Mouse (Mus musculus): Measurements from ENCODE around the gene Ifna5. TPM values are rescaled to one million over a fixed set of nuclear protein-coding genes. Genes with fewer than 3 reads are reported as not detected.
A peak's percentile ranks its signal among the peaks of the same experiment; 100 is the strongest.

The Ifna5 gene
- polyA plus RNA-seq, 1 experiment from 2014 or later, result not detected

DNA sequence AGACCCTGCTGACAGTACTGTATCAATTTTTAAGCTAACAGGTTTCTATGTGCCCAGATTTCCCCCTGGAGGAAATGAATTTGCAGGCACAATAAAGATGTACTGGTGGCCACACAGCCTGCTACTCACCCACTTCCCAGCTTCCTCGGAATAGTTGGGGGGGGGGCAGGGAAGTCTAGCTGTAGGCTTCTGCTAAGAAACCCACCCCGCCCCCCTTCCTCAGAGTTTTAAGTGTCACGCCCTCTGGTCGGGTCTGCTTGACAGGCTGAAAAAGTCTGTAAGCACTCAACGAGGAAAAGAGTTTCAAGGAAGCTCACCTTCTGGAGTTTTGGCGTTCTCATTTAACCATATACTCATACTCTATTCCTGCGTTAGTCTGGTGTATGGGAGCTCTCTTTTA lies 28.0 kb downstream of the Ifna5 start:
- Histone ChIP-seq H3K27me3 (ENCODE audit: insufficient read depth, low read length) (peaks cover 4% of the 10 kb centered on the region; the same call in 1 of the 2 replicates), H3K9me3 (replicated peaks; ENCODE audit: low read length) (no peaks in the 10 kb centered on the region), H3K36me3 (ENCODE audit: insufficient read depth, low read length) (no peaks in the 10 kb centered on the region), H3K4me1 (replicated peaks; ENCODE audit: insufficient read depth, low read length) (no peaks in the 10 kb centered on the region), H3K9ac (ENCODE audit: low read depth, low read length) (no peak overlapping the region), H3K4me3 (replicated peaks; ENCODE audit: low read depth, low read length) (no peak overlapping the region), H3K4me2 (ENCODE audit: low read length) (peak overlapping the region; percentile 13; the same call in 1 of the 2 replicates), H3K27ac (no peak overlapping the region)
- no peak for ATAC-seq (replicated peaks; ENCODE audit: low FRiP score, low read depth)
- no peak for TF ChIP-seq CTCF (IDR thresholded peaks at IDR 0.05; ENCODE audit: low read depth)
- no peak for DNase-seq (ENCODE audit: low spot score)
- WGBS, result 8% methylated on average over 7 of the region's 7 CpGs

GRCm38 (mm10) chr4:88864599-88864998 lies 29.3 kb downstream of the Ifna5 start:
- Histone ChIP-seq H3K4me1 (replicated peaks; ENCODE audit: insufficient read depth, low read length) (no peaks in the 10 kb centered on the region), H3K9me3 (replicated peaks; ENCODE audit: low read length) (no peaks in the 10 kb centered on the region)
- WGBS, result 62% methylated on average over 9 of the region's 9 CpGs

GRCm38 (mm10) chr4:88865011-88865569 lies 29.8 kb downstream of the Ifna5 start:
- 44% methylated on average over 6 of the region's 6 CpGs for WGBS

More at GRCm38 (mm10) chr4:88864599-88864998, 29.3 kb downstream of the Ifna5 start:
- Histone ChIP-seq H3K9ac (ENCODE audit: low read depth, low read length) (no peak overlapping the region), H3K27me3 (ENCODE audit: insufficient read depth, low read length) (peaks cover 4% of the 10 kb centered on the region; the same call in 1 of the 2 replicates), H3K4me3 (replicated peaks; ENCODE audit: low read depth, low read length) (no peak overlapping the region), H3K27ac (no peak overlapping the region), H3K36me3 (ENCODE audit: insufficient read depth, low read length) (no peaks in the 10 kb centered on the region), H3K4me2 (ENCODE audit: low read length) (no peak overlapping the region)
- ATAC-seq (replicated peaks; ENCODE audit: low FRiP score, low read depth) (no peak), DNase-seq (ENCODE audit: low spot score) (no peak)
- TF ChIP-seq CTCF (IDR thresholded peaks at IDR 0.05; ENCODE audit: low read depth), result no peak

GRCm38 (mm10) chr4:88867366-88867925 lies 32.1 kb downstream of the Ifna5 start:
- peak; percentile 85 for DNase-seq (ENCODE audit: low spot score)
- Histone ChIP-seq H3K4me1 (replicated peaks; ENCODE audit: insufficient read depth, low read length) (no peaks in the 10 kb centered on the region), H3K27ac (no peak overlapping the region), H3K27me3 (ENCODE audit: insufficient read depth, low read length) (peaks cover 4% of the 10 kb centered on the region; the same call in 1 of the 2 replicates), H3K4me3 (replicated peaks; ENCODE audit: low read depth, low read length) (peak overlapping the region; percentile 55; the same call in 1 of the 2 replicates), H3K36me3 (ENCODE audit: insufficient read depth, low read length) (no peaks in the 10 kb centered on the region), H3K9ac (ENCODE audit: low read depth, low read length) (peak overlapping the region; percentile 58; the same call in 1 of the 2 replicates), H3K4me2 (ENCODE audit: low read length) (peak overlapping the region; percentile 88), H3K9me3 (replicated peaks; ENCODE audit: low read length) (no peaks in the 10 kb centered on the region)
- ATAC-seq (replicated peaks; ENCODE audit: low FRiP score, low read depth), result peak; percentile 66
- peak; percentile 91 for TF ChIP-seq CTCF (IDR thresholded peaks at IDR 0.05; ENCODE audit: low read depth)
- WGBS, result 5% methylated on average over 8 of the region's 8 CpGs

More at GRCm38 (mm10) chr4:88865011-88865569, 29.8 kb downstream of the Ifna5 start:
- no peak overlapping the region for H3K27ac ChIP-seq
- TF ChIP-seq CTCF (IDR thresholded peaks at IDR 0.05; ENCODE audit: low read depth), result no peak
- H3K4me3 ChIP-seq (replicated peaks; ENCODE audit: low read depth, low read length), result no peak overlapping the region
- no peak overlapping the region for H3K9ac ChIP-seq (ENCODE audit: low read depth, low read length)
- no peak for ATAC-seq (replicated peaks; ENCODE audit: low FRiP score, low read depth)
- H3K27me3 ChIP-seq (ENCODE audit: insufficient read depth, low read length), result peaks cover 4% of the 10 kb centered on the region; the same call in 1 of the 2 replicates
- no peak overlapping the region for H3K4me2 ChIP-seq (ENCODE audit: low read length)
- no peak for DNase-seq (ENCODE audit: low spot score)
- no peaks in the 10 kb centered on the region for H3K36me3 ChIP-seq (ENCODE audit: insufficient read depth, low read length)
- no peaks in the 10 kb centered on the region for H3K9me3 ChIP-seq (replicated peaks; ENCODE audit: low read length)
- no peaks in the 10 kb centered on the region for H3K4me1 ChIP-seq (replicated peaks; ENCODE audit: insufficient read depth, low read length)

- H3K27ac ChIP-seq, result no peak overlapping the region
- DNase-seq (ENCODE audit: low spot score), result peak; percentile 50
- TF ChIP-seq CTCF (IDR thresholded peaks at IDR 0.05; ENCODE audit: low read depth), result no peak
- H3K9me3 ChIP-seq (replicated peaks; ENCODE audit: low read length), result no peaks in the 10 kb centered on the region
- no peaks in the 10 kb centered on the region for H3K36me3 ChIP-seq (ENCODE audit: insufficient read depth, low read length)
- peaks cover 4% of the 10 kb centered on the region; the same call in 1 of the 2 replicates for H3K27me3 ChIP-seq (ENCODE audit: insufficient read depth, low read length)
- peak overlapping the region; percentile 88 for H3K4me2 ChIP-seq (ENCODE audit: low read length)
- WGBS, result 8% methylated on average over 30 of the region's 31 CpGs
- H3K4me3 ChIP-seq (replicated peaks; ENCODE audit: low read depth, low read length), result peak overlapping the region; percentile 55
- peak overlapping the region; percentile 58; the same call in 1 of the 2 replicates for H3K9ac ChIP-seq (ENCODE audit: low read depth, low read length)
- H3K4me1 ChIP-seq (replicated peaks; ENCODE audit: insufficient read depth, low read length), result no peaks in the 10 kb centered on the region
- ATAC-seq (replicated peaks; ENCODE audit: low FRiP score, low read depth), result peak; percentile 52
These were observed 32.9 kb downstream of the Ifna5 start for GRCm38 (mm10) chr4:88867926-88868911.

- DNase-seq (ENCODE audit: low spot score) (peak; percentile 67), ATAC-seq (replicated peaks; ENCODE audit: low FRiP score, low read depth) (no peak)
- no peaks in the 10 kb centered on the region for H3K4me1 ChIP-seq (replicated peaks; ENCODE audit: insufficient read depth, low read length)
- no peaks in the 10 kb centered on the region for H3K27me3 ChIP-seq (ENCODE audit: insufficient read depth, low read length)
- no peaks in the 10 kb centered on the region for H3K36me3 ChIP-seq (ENCODE audit: insufficient read depth, low read length)
- H3K9ac ChIP-seq (ENCODE audit: low read depth, low read length), result no peak overlapping the region
- no peaks in the 10 kb centered on the region for H3K9me3 ChIP-seq (replicated peaks; ENCODE audit: low read length)
- no peak overlapping the region for H3K27ac ChIP-seq
- peak; percentile 79 for TF ChIP-seq CTCF (IDR thresholded peaks at IDR 0.05; ENCODE audit: low read depth)
- 0% methylated on average over 2 of the region's 2 CpGs for WGBS
- H3K4me2 ChIP-seq (ENCODE audit: low read length), result no peak overlapping the region
- H3K4me3 ChIP-seq (replicated peaks; ENCODE audit: low read depth, low read length), result no peak overlapping the region
These were observed 37.4 kb downstream of the Ifna5 start for GRCm38 (mm10) chr4:88872691-88873090.
